Mouse (Mus musculus) layer of hippocampus, adult 2 months (tissue): ENCODE measurements around the gene Tiam2. TPM values are rescaled to one million over a fixed set of nuclear protein-coding genes. Genes with fewer than 3 reads are reported as not detected.

Experiments used
- DNase-seq, 2 experiments: peaks; one replicate each; pipeline ENCODE4 v3.0.0; 2022; ENCODE audit warnings: low spot score in 2 of 2
- H3K27ac ChIP-seq: fragments of 200-600 bp; 2 replicates; pipeline ENCODE4 v1.8.1; 2022
- H3K4me3 ChIP-seq: fragments of 200-600 bp; 2 replicates; pipeline ENCODE4 v1.8.1; 2022; ENCODE audit warnings: mild to moderate bottlenecking
- CTCF ChIP-seq: fragments of 200-600 bp; conservative IDR thresholded peaks from 2 replicates; pipeline ENCODE4 v1.8.1; 2022; ENCODE audit warnings: antibody characterized with exemption, mild to moderate bottlenecking, moderate library complexity
- long read RNA-seq, 2 experiments: library from polyadenylated mRNA; stranded (forward); transcript quantifications; one replicate each; pipeline ENCODE4 v2.0.0; 2021; ENCODE audit warnings: borderline mapping rate in 2 of 2
- total RNA-seq, 2 experiments: library from RNA; stranded (reverse); gene quantifications; 2 replicates each; pipeline ENCODE4 v1.2.3; 2021

The Tiam2 gene
- 10 to 100 TPM; 33.8 to 42.9 TPM for total RNA-seq
- long read RNA-seq, experiment 1, partial matches to known transcripts, result 2 of 16 reads
- long read RNA-seq, experiment 1, other reads (novel, unspliced or antisense), result 11 of 16 reads
- long read RNA-seq, experiment 2, full-length matches to known transcripts, result 4 of 20 reads
- long read RNA-seq, experiment 2, partial matches to known transcripts, result 3 of 20 reads
- long read RNA-seq, experiment 2, other reads (novel, unspliced or antisense), result 13 of 20 reads

DNA sequence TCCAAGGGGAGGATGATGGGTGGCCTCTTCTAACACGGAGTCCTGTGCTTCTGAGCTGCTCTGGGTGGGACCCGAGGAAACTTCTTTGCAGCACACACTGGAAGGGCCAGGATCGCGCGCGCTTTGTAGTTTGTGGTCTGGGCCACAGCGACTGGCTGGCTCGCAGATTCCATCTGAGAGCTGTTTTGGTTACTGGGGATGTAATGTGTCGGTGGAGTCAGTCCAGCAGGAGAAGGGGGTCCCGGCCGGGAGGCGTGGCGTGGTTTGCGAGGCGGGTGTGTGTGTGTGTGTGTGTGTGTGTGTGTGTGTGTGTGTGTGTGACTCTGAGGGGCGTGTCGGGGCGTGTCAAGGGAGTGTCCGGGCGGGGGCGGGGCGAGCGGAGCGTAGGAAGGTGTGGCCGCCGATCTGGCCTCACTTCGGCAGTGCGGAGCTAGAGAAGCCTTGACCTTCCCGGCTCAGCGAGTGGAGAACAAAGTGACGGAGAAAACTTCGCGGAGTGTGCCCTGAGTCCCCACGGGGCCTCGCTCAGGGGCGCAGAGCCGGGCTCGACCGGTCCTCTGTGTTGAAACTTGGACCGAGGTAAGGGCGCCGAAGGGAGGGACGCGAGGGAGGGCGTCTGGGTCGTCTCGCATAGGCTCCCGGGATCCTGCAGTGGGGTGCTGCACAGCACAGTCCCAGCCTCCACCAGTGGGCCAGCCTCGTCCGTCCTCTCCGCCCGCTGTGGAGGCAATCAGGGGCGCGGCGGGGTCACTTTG lies at the start of gene Tiam2:
Gene Tiam2 (plus strand): TSS at position 426 of the 755 bp plus-strand sequence.
- TF ChIP-seq CTCF, result no peak
- peak within 1 kb of the TSS; percentile 19; the same call in 1 of the 2 replicates for H3K27ac ChIP-seq
- DNase-seq, result no peak
- peak within 1 kb of the TSS; percentile 61 for H3K4me3 ChIP-seq

- no peak for TF ChIP-seq CTCF
- H3K27ac ChIP-seq, result no peak overlapping the region
- no peak overlapping the region for H3K4me3 ChIP-seq
- DNase-seq, result no peak
These were observed 46.1 kb upstream of the Tiam2 start for GRCm38 (mm10) chr17:3280321-3280720.

DNA sequence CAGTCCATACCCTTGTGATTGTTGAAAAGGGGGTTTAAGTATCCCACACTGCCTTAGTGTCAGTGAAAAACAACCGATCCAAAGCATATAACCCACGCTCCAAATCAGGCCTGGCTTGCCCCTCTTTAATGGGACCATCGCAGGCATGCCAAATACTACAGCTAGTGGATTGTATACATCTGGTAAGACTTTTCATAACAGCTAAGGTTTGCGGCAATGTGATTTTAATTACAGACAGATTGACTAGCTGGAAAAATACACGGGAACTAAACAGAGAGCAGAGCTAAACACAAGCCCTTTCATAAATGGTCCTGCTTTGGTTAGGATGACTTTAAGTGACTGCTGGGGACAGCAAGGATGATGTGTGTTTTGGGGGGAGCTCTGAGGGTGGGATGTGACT lies 44.4 kb upstream of the Tiam2 start:
- TF ChIP-seq CTCF, result no peak
- Histone ChIP-seq H3K4me3 (no peak overlapping the region), H3K27ac (no peak overlapping the region)
- no peak for DNase-seq

- Histone ChIP-seq H3K4me3 (no peak overlapping the region; the same call in 1 of the 2 replicates), H3K27ac (peak overlapping the region; percentile 80)
- DNase-seq, result peak in 1 of 2 experiments; percentile 23
- TF ChIP-seq CTCF, result no peak
These were observed 41.2 kb upstream of the Tiam2 start for GRCm38 (mm10) chr17:3285030-3285671.

DNA sequence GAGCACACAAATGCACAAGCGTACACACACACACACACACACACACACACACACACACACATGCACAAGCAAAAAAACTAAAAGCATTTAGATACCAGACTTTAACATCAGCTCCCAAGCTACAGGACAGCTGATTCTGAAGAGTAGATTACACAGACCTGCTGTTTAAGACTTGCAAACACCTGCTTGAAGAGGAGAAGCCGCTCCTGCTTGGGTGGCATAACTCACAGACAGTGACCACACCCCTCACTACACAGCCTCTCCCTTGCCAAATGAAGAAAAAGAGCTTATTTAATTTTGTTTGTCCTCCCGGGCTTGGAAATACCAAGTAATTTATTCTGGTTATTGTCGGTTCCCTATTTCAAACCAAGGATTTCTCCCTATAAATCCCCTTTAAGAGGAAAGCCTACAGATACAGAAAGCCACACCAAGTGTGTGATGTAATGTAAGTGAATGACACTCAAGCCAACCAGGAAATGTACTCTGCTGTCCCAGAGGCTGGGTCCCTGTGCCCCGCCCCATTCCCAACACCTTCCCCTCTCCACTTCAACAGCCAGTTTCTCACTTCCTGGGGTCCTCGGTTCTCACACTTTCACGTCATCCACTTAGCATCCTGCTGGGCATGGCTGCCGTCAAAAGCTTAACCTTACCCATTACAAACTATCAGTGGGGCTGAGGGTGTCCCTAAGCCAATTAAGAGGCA lies 40.1 kb upstream of the Tiam2 start:
- Histone ChIP-seq H3K27ac (no peak overlapping the region), H3K4me3 (no peak overlapping the region)
- no peak for DNase-seq
- no peak for TF ChIP-seq CTCF

DNA sequence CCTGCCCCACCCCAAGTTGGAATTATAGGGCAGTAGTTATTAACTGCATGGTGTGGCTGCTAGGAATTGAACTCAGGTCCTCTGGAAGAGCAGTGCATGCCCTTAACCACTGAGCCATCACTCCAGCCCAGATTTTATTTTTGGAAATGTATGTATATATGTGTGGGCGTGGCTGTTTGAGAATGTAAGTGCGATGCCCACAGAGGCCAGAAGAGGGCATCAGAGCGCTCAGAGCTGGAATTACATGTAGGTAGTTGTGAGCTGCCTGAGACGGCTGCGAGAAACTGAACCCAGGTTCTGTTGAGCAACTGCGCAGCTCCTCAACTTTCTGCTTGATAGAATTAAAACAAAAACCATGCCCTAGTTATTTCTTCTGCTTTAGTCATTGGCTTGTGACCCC lies 38.0 kb upstream of the Tiam2 start:
- no peak overlapping the region for H3K4me3 ChIP-seq
- no peak overlapping the region for H3K27ac ChIP-seq
- DNase-seq, result peak; percentile 10 to 59
- peak; percentile 86 for TF ChIP-seq CTCF

DNA sequence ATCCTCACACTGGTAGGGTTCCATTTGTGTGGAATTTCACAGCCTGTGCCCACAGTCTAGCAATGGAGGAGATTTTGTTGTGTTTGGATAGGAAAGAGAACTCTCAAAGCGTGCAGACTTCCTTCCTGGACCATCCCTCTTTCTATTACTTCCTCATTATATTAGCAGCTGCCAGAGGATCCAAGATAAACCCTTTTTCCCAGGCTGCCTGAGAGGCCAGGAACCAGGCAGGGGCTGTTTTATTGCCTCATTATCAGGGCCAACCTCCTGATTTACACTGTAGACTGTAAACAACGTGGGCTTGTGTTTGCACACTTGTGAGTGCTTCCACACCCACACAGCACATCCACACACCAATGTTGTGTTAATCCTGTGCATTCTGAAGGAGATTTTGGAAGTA lies 31.3 kb upstream of the Tiam2 start:
- no peak overlapping the region for H3K27ac ChIP-seq
- TF ChIP-seq CTCF, result no peak
- DNase-seq, result no peak

DNA sequence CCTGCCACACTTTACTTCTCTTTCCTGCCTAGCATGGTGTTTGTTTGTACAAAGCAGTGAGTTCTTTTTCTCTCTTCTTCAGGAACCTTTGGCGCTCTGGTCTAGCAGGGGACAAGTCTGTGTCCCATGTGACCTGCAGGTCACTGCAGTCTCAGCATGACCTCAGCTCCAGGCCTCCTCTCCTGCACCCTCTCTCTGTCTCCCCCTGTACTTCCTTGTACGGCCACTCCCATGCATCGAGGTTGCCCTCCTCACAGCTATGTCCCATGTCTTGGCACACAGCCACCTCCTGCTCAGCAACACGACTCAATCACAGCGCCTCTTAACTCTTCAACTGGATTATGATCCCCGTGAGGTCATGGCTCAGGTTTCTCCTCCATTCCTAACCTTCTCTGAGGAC lies 26.9 kb upstream of the Tiam2 start:
- DNase-seq, result no peak
- no peak for TF ChIP-seq CTCF
- H3K4me3 ChIP-seq, result no peak overlapping the region
- no peak overlapping the region for H3K27ac ChIP-seq

More for the DNA sequence above, 31.3 kb upstream of the Tiam2 start:
- no peak overlapping the region for H3K4me3 ChIP-seq

DNA sequence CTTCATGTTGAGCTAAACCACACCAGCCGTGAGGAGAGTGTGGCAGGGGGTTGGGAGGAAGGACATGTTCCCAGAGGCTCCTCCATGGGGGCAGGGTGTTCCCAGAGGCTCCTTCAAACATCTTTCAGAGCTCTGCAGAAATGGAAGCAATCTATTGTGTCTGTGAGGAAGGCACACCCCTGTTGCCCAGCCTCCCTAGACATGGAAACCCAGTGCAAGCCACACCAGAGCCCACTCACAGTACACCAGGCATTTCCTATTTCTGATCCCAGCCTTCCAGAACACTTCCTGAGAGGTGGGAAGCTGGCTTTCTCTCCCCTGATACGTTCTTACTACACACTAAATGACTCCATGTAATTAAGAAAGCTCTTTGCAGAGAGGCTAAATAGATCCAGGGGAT lies 20.4 kb upstream of the Tiam2 start:
- DNase-seq, result no peak
- no peak overlapping the region for H3K27ac ChIP-seq
- H3K4me3 ChIP-seq, result no peak overlapping the region
- TF ChIP-seq CTCF, result no peak

GRCm38 (mm10) chr17:3313711-3314624 lies 12.4 kb upstream of the Tiam2 start:
- DNase-seq, result peak; percentile 43 to 61
- no peak for TF ChIP-seq CTCF
- Histone ChIP-seq H3K4me3 (peak overlapping the region; percentile 55), H3K27ac (0 out of 2 replicates have a peak overlapping the region, but pooled peaks have one; percentile 71)

- Histone ChIP-seq H3K4me3 (peak overlapping the region; percentile 55), H3K27ac (no peak overlapping the region)
- no peak for DNase-seq
- no peak for TF ChIP-seq CTCF
These were observed 11.8 kb upstream of the Tiam2 start for GRCm38 (mm10) chr17:3314625-3315020.

GRCm38 (mm10) chr17:3315581-3315980 lies 10.8 kb upstream of the Tiam2 start:
- no peak for TF ChIP-seq CTCF
- no peak overlapping the region for H3K4me3 ChIP-seq
- no peak overlapping the region for H3K27ac ChIP-seq
- no peak for DNase-seq
